Mouse (Mus musculus): ENCODE results near the gene Rbpj.

DNA sequence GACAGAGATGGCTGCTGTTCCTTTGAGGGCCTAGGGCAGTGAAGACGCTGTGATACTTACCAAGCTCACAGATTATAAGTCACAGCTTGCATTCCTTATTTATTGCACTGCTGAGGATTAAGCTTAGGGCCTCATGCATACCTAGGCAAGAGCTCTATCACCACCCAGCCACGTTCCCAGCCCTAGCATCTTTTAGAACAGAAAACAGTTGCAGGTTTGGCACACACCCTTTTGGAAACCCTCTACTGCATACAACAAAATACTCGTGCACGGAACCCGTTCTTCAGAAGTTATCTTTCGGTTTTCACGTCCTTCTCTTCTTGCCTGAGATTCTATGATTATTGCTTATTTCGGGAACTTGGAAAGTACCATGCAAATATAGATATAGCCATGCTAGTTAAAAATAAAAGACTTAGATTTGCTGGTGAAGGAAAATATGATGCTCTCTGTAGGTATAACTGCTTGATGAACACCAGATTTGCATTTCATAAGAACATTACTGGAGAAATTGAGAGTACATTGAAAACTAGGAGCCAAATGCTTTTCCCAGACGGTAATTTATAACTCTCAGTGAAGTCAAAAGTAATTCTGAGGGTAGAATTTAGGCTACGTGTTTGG is 111.4 kb downstream of the Rbpj start:
- TF ChIP-seq FLI1 (IDR thresholded peaks at IDR 0.05; ENCODE audit: low read length), result no peak
- TF ChIP-seq GATA1 (IDR thresholded peaks at IDR 0.05; ENCODE audit: borderline replicate concordance, low read length), result no peak

Measured in megakaryocyte, embryonic 14.5 days (primary cell).